Mouse (Mus musculus) CH12.LX (cell line): ENCODE results near the gene Msh5. TPM values are rescaled to one million over a fixed set of nuclear protein-coding genes. Genes with fewer than 3 reads are reported as not detected.

Experiments used
- DNase-seq: peaks from one replicate; pipeline ENCODE4 v3.0.0-alpha.2; 2013; ENCODE audit errors: extremely low read depth
- H3K27ac ChIP-seq: 2 replicates; pipeline ENCODE4 v1.5.1; 2012; ENCODE audit warnings: low read depth, mild to moderate bottlenecking, control low read depth, moderate library complexity; ENCODE audit not compliant: insufficient read depth
- H3K27me3 ChIP-seq: replicated peaks from 2 replicates; pipeline ENCODE3; 2012; ENCODE audit warnings: inconsistent platforms
- H3K36me3 ChIP-seq, 2 experiments: replicated peaks in 1 of 2; 2 replicates each; pipeline versions ENCODE3 to v1.6.1; 2012; ENCODE audit warnings: inconsistent platforms in 1 of 2, low read length in 1 of 2, mild to moderate bottlenecking in 1 of 2, mixed read lengths in 1 of 2, moderate library complexity in 1 of 2; ENCODE audit not compliant: control insufficient read depth in 1 of 2, insufficient read depth in 1 of 2
- H3K4me1 ChIP-seq, 2 experiments: 2 replicates each; pipeline ENCODE4 v1.6.1; 2012; ENCODE audit warnings: inconsistent platforms in 1 of 2, moderate library complexity in 1 of 2; ENCODE audit not compliant: insufficient read depth in 2 of 2, control insufficient read depth in 1 of 2
- H3K4me2 ChIP-seq: 2 replicates; pipeline ENCODE4 v1.6.1; 2012; ENCODE audit warnings: low read depth, mild to moderate bottlenecking, control low read depth; ENCODE audit not compliant: poor library complexity, insufficient read depth, severe bottlenecking
- H3K4me3 ChIP-seq, 3 experiments: fragments of 150-350 bp in 1 of 3; sonication (generic) in 1 of 3; replicated peaks in 1 of 3; 2 replicates each; pipeline versions ENCODE3 to v1.5.1; 2011 to 2012; ENCODE audit warnings: low read depth in 2 of 3, low read length in 2 of 3, mild to moderate bottlenecking in 2 of 3, moderate library complexity in 2 of 3, control low read depth in 1 of 3, improper control_type of control experiment in 1 of 3, inconsistent platforms in 1 of 3, mixed read lengths in 1 of 3; ENCODE audit not compliant: poor library complexity in 1 of 3
- H3K79me2 ChIP-seq: replicated peaks from 2 replicates; pipeline ENCODE4 v1.6.1; 2012; ENCODE audit warnings: mild to moderate bottlenecking, moderate library complexity; ENCODE audit not compliant: control insufficient read depth, poor library complexity, insufficient read depth, severe bottlenecking; ENCODE audit errors: extremely low read depth
- H3K9ac ChIP-seq: 2 replicates; pipeline ENCODE4 v1.6.1; 2012; ENCODE audit warnings: low read depth, mild to moderate bottlenecking, control low read depth, moderate library complexity; ENCODE audit not compliant: insufficient read depth
- H3K9me3 ChIP-seq: replicated peaks from 2 replicates; pipeline ENCODE3; 2012; ENCODE audit warnings: low read length, inconsistent platforms, mixed read lengths
- BHLHE40 ChIP-seq: IDR thresholded peaks from 2 replicates; pipeline ENCODE4 v1.6.1; 2011; ENCODE audit warnings: mild to moderate bottlenecking, low read depth, low read length, improper control_type of control experiment
- CHD1 ChIP-seq: IDR thresholded peaks from 2 replicates; pipeline ENCODE4 v1.6.1; 2012; ENCODE audit warnings: low read depth, low read length, improper control_type of control experiment, inconsistent platforms
- CHD2 ChIP-seq: IDR thresholded peaks from 2 replicates; pipeline ENCODE4 v1.6.1; 2011; ENCODE audit warnings: low read length, improper control_type of control experiment
- E2F4 ChIP-seq: IDR thresholded peaks from 2 replicates; pipeline ENCODE4 v1.6.1; 2011; ENCODE audit warnings: low read depth, low read length, improper control_type of control experiment; ENCODE audit not compliant: insufficient replicate concordance
- ELF1 ChIP-seq: IDR thresholded peaks from 2 replicates; pipeline ENCODE4 v1.6.1; 2014; ENCODE audit warnings: low read depth, mild to moderate bottlenecking, inconsistent platforms, low read length, improper control_type of control experiment
- EP300 ChIP-seq: IDR thresholded peaks from 2 replicates; pipeline ENCODE4 v1.6.1; 2011; ENCODE audit warnings: low read length, improper control_type of control experiment
- GABPA ChIP-seq: IDR thresholded peaks from 2 replicates; pipeline ENCODE4 v1.6.1; 2012; ENCODE audit warnings: low read depth, low read length, improper control_type of control experiment, inconsistent platforms; ENCODE audit not compliant: insufficient replicate concordance
- HCFC1 ChIP-seq: IDR thresholded peaks from 2 replicates; pipeline ENCODE4 v1.6.1; 2012; ENCODE audit warnings: low read depth, mild to moderate bottlenecking, inconsistent platforms, low read length, improper control_type of control experiment
- KAT2A ChIP-seq: IDR thresholded peaks from 2 replicates; pipeline ENCODE4 v1.6.1; 2012; ENCODE audit warnings: low read length, improper control_type of control experiment, inconsistent platforms; ENCODE audit not compliant: insufficient replicate concordance
- MEF2A ChIP-seq: IDR thresholded peaks from 2 replicates; pipeline ENCODE4 v1.6.1; 2014; ENCODE audit warnings: low read depth, mild to moderate bottlenecking, inconsistent platforms, low read length, improper control_type of control experiment, borderline replicate concordance
- MXI1 ChIP-seq: IDR thresholded peaks from 2 replicates; pipeline ENCODE4 v1.6.1; 2011; ENCODE audit warnings: mild to moderate bottlenecking, low read depth, low read length, improper control_type of control experiment
- NELFE ChIP-seq: IDR thresholded peaks from 2 replicates; pipeline ENCODE4 v1.6.1; 2011; ENCODE audit warnings: low read depth, low read length, improper control_type of control experiment
- PAX5 ChIP-seq: IDR thresholded peaks from 2 replicates; pipeline ENCODE4 v1.6.1; 2012; ENCODE audit warnings: low read length, inconsistent platforms, mixed read lengths
- POLR2A ChIP-seq: IDR thresholded peaks from 2 replicates; pipeline ENCODE4 v1.6.1; 2011; ENCODE audit warnings: low read depth, mild to moderate bottlenecking, improper control_type of control experiment, low read length
- RAD21 ChIP-seq: IDR thresholded peaks from 2 replicates; pipeline ENCODE4 v1.6.1; 2011; ENCODE audit warnings: low read depth, mild to moderate bottlenecking, low read length, improper control_type of control experiment, moderate library complexity
- RCOR1 ChIP-seq: conservative IDR thresholded peaks from 2 replicates; pipeline ENCODE4 v1.6.1; 2012; ENCODE audit warnings: low read depth, mild to moderate bottlenecking, inconsistent platforms, low read length, improper control_type of control experiment
- SIN3A ChIP-seq: IDR thresholded peaks from 2 replicates; pipeline ENCODE4 v1.6.1; 2012; ENCODE audit warnings: low read length, improper control_type of control experiment, inconsistent platforms
- SMC3 ChIP-seq: IDR thresholded peaks from 2 replicates; pipeline ENCODE4 v1.6.1; 2011; ENCODE audit warnings: low read depth, low read length, improper control_type of control experiment
- TBP ChIP-seq: conservative IDR thresholded peaks from 2 replicates; pipeline ENCODE4 v1.6.1; 2011; ENCODE audit warnings: low read depth, low read length, improper control_type of control experiment
- TCF12 ChIP-seq: IDR thresholded peaks from 2 replicates; pipeline ENCODE4 v1.6.1; 2014; ENCODE audit warnings: low read depth, mild to moderate bottlenecking, inconsistent platforms, low read length, improper control_type of control experiment
- dilution Hi-C: fragments of 300-500 bp; cut with MboI; formaldehyde crosslinking; loops from 2 replicates; pipeline ENCODE4 v1.14.3; 2020; ENCODE audit warnings: low sequenced_read_pairs; ENCODE audit not compliant: extremely low pct_unique_long_range_greater_than_20kb, extremely low pct_ligation_motif_present
- in situ Hi-C: fragments of 300-500 bp; cut with MboI; formaldehyde crosslinking; loops from 3 replicates; pipeline ENCODE4 v1.14.3; 2019; ENCODE audit warnings: low sequenced_read_pairs, low pct_ligation_motif_present, low pct_unique_long_range_greater_than_20kb, mixed read lengths
- polyA plus RNA-seq: library from polyadenylated mRNA; unstranded; fragments of >175 nt; gene quantifications from 2 replicates; pipeline ENCODE4 v1.2.1, GENCODE M21; 2012; ENCODE audit warnings: low read depth; ENCODE audit not compliant: insufficient read length
- total RNA-seq, 2 experiments: library from RNA; depleted of rRNA; stranded (reverse); fragments of 300-350 nt in 1 of 2; fragments of >200 nt in 1 of 2; gene quantifications; 2 replicates each; pipeline ENCODE4 v1.2.3; 2012 to 2014

The Msh5 gene
- total and polyA plus RNA-seq, 3 experiments = 6.1 to 13.1 (median 10.6) TPM

DNA sequence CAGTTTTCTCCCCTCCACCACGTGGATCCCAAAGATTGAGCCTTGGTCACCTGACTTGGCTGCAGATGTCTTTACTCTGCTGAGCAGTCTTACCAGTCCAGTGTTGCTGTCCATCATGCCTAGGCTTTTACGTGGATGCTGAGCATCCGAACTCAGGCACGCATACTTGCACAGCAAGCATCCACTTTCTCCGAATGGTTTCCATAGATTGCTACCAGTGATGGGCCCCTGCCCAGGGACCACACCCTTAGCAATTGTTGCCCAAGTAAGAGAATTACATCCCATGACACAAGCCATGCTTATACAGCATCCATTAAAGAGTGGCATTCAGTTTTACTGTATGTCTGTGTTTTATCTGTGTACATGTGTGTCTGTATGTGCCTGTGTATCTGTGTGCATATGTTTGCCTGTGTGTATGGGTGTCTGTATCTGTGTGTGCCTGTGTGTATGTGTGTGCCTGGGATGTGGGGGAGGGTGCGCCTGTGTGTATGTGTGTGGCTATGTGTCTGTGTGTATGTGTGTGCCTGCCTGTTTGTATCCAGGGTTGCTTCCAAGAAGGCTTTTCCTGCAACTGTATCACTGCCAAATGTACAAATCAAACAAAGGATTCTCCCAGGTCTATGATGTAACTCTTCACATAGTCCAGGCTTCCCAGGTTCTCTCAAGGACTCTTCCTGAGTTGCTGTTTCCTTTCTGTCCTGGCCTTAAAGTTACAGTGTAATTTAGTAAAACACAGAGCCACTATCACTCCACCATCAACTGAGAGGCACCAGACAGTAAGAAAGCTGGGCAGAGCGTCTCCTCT, 9.3 kb upstream of the Msh5 start:
- Histone ChIP-seq H3K4me3 (no peak overlapping the region), H3K9ac (no peak overlapping the region), H3K27me3 (no peaks in the 10 kb centered on the region), H3K9me3 (peaks cover 7% of the 10 kb centered on the region), H3K36me3 (peaks cover 69 to 83% of the 10 kb centered on the region in 2 experiments), H3K4me1 (peaks cover 9 to 20% of the 10 kb centered on the region in 2 experiments), H3K79me2 (peaks cover 20% of the 10 kb centered on the region), H3K4me2 (no peak overlapping the region), H3K27ac (no peak overlapping the region)
- no peak for DNase-seq
- TF ChIP-seq SIN3A (no peak), MXI1 (no peak), KAT2A (no peak), CHD2 (no peak), MEF2A (no peak), BHLHE40 (no peak)
- in situ Hi-C loops = no loop called here
- dilution Hi-C loops = no loop called here

DNA sequence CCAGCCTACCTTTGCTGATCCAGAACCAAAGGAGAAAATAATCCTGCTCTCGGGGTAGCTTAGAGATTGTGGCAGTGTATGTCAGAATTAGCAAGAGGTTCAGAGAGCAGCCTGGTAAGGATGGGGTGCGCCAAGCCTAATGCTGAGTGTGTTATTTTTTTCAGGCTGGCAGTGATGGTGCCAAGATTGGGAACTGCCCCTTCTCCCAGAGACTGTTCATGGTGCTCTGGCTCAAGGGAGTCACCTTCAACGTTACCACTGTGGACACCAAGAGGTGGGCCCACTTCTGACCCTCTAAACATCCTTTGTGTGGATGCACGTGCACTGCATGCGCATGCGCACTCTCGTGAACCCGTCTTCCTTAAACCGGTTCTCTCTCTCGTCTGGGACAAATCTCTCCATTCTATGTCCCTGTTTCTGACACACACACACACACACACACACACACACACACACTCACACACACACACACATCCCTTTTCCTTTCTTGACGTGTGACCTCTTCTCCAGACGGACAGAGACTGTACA, 5.8 kb upstream of the Msh5 start:
- Histone ChIP-seq H3K4me1 (peaks cover 9 to 26% of the 10 kb centered on the region in 2 experiments), H3K36me3 (peaks cover 41 to 47% of the 10 kb centered on the region in 2 experiments), H3K4me3 (peak overlapping the region; percentile 79 to 94 (median 86)), H3K79me2 (peaks cover 27% of the 10 kb centered on the region), H3K4me2 (peak overlapping the region; percentile 58), H3K27me3 (no peaks in the 10 kb centered on the region), H3K9ac (peak overlapping the region; percentile 55), H3K27ac (peak overlapping the region; percentile 96), H3K9me3 (peaks cover 7% of the 10 kb centered on the region)
- dilution Hi-C loops = no loop called here
- DNase-seq = no peak
- TF ChIP-seq TCF12 (no peak), BHLHE40 (peak; percentile 31; the same call in 1 of the 2 replicates)
- in situ Hi-C loops = no loop called here

DNA sequence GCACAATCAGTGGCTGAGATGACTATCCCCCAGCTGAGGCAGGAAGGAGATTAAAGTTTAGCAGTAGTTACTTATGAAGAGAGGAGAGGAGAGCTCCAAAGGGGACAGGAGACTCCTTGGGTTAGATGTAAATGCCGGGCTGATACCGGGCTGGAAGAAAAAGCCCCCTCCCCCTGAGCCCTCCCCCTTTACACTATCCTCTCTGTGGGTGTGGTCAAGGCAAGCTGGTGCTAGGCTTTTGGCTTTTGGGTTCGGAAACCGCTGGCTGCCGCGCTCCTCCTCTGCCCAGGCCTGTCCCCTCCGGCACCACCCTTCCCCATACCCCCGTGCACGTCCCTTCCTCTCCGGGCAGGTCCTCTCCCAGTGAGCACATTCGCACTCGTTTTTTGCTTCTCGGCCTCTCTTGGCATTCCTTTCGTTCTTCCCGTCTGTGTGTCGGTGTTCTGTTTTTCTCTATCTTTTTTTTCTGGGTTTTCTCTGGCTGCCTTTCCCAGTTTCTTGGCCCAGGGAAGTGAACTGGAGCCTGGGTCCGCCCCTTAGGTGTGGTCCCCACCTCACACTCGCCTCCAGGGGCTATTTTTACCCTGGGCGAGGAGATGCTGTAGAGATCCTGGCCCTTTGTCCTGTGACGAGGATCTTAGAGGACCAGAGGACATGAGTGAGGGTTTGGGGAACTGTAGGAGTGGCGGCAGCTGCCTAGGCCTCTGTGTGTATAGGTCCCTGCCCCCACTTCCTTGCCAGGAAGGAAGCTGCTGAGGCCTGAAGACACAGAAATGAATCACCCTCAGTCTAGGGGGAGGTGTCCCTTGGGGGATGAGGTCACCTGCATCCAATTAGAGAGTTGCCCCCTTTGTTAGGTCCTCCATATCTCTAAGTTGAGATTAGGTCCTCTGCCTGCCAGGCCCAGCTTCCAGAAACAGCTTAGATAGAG, 4.9 kb upstream of the Msh5 start:
- Histone ChIP-seq H3K4me3 (peak overlapping the region; percentile 79 to 94 (median 86)), H3K9me3 (peaks cover 7% of the 10 kb centered on the region), H3K9ac (peak overlapping the region; percentile 96), H3K79me2 (peaks cover 27% of the 10 kb centered on the region), H3K4me1 (peaks cover 9 to 30% of the 10 kb centered on the region in 2 experiments), H3K27me3 (no peaks in the 10 kb centered on the region), H3K36me3 (peaks cover 34 to 40% of the 10 kb centered on the region in 2 experiments), H3K4me2 (peak overlapping the region; percentile 58), H3K27ac (peak overlapping the region; percentile 96)
- in situ Hi-C loops = no loop called here
- dilution Hi-C loops = no loop called here
- DNase-seq = peak; percentile 99
- TF ChIP-seq GABPA (no peak), PAX5 (no peak), SMC3 (peak; percentile 48; the same call in 1 of the 2 replicates), EP300 (peak; percentile 97), E2F4 (0 out of 2 replicates have a peak, but pooled peaks have one; percentile 45), ELF1 (peak; percentile 84), SIN3A (peak; percentile 98; the same call in 1 of the 2 replicates), RAD21 (no peak; the same call in 1 of the 2 replicates), RCOR1 (peak; percentile 94), CHD1 (peak; percentile 87; the same call in 1 of the 2 replicates), POLR2A (peak; percentile 83), NELFE (peak; percentile 85), HCFC1 (peak; percentile 78), TBP (peak; percentile 85), MXI1 (peak; percentile 82)
